Mouse (Mus musculus) gastrocnemius, adult 2 months (tissue): ENCODE data around the gene Qrich2. TPM values are rescaled to one million over a fixed set of nuclear protein-coding genes. Genes with fewer than 3 reads are reported as not detected.

Experiments
- DNase-seq: peaks from one replicate; pipeline ENCODE4 v3.0.0; 2022
- H3K27ac ChIP-seq: fragments of 200-600 bp; 2 replicates; pipeline ENCODE4 v1.8.1; 2022; ENCODE audit warnings: mild to moderate bottlenecking
- H3K4me3 ChIP-seq: fragments of 200-600 bp; 2 replicates; pipeline ENCODE4 v1.8.1; 2022; ENCODE audit warnings: mild to moderate bottlenecking, moderate library complexity
- CTCF ChIP-seq: fragments of 200-600 bp; IDR thresholded peaks from 2 replicates; pipeline ENCODE4 v1.8.1; 2022; ENCODE audit warnings: antibody characterized with exemption, mild to moderate bottlenecking, moderate library complexity
- intact Hi-C: fragments of 180-260 bp; cut with DNase I; formaldehyde crosslinking; loops from one replicate; pipeline ENCODE4 v1.15.1; 2025
- total RNA-seq, 2 experiments: library from RNA; stranded (reverse); gene quantifications; 2 replicates each; pipeline ENCODE4 v1.2.3; 2021

The Qrich2 gene
- total RNA-seq, 2 experiments from 2014 or later: 0.06 TPM; not detected in 1

DNA sequence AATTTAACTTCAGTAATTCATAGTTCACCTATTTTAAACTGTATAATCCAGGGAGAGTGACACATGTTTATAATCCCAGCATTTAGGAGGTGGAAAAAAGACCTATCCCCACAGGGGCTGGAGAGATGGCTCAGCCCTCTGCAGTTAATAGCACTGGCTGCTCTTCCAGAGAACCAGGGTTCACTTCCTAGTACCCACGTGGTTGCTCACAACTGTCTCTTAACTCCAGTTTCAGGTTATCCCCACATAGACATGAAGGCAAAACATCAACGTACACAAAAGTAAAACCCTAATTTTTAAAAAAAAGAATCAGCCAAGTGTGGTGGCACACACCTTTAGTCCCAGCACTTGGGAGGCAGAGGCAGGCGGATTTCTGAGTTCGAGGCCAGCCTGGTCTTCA, 60.4 kb downstream of the Qrich2 start:
- Histone ChIP-seq H3K27ac (no peak overlapping the region), H3K4me3 (no peak overlapping the region)
- intact Hi-C loops: no loop called here
- no peak for DNase-seq
- no peak for TF ChIP-seq CTCF

GRCm38 (mm10) chr11:116400560-116400959, 65.5 kb downstream of the Qrich2 start:
- DNase-seq: no peak
- no peak overlapping the region for H3K27ac ChIP-seq
- H3K4me3 ChIP-seq: no peak overlapping the region
- TF ChIP-seq CTCF: no peak
- intact Hi-C loops: no loop called here

DNA sequence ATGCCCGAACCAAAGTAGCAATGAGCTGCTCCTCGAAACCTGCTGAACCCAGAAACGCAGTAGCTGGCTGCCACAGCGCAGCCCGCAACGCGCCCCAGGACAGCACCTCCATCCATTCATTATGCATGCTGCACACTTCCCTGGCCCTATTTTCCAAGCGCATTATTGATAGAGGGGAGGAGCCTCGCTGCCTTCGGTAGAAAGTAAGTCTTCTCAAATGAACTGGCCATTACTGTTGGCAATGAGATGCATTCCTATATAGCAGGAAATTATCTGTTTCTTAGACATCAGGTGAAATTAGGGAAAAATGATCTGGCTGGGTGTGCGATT, 67.7 kb downstream of the Qrich2 start:
- no peak for DNase-seq
- Histone ChIP-seq H3K4me3 (no peak overlapping the region), H3K27ac (no peak overlapping the region)
- intact Hi-C loops: loop anchor here (5.0 kb wide), 1 partner anchor 34 kb away; the partner anchor contains the start of gene Ubald2
- no peak for TF ChIP-seq CTCF

GRCm38 (mm10) chr11:116397517-116398347, 68.3 kb downstream of the Qrich2 start:
- Histone ChIP-seq H3K27ac (no peak overlapping the region), H3K4me3 (no peak overlapping the region)
- DNase-seq: no peak
- intact Hi-C loops: loop anchor here (5.0 kb wide), 1 partner anchor 35 kb away; the partner anchor contains the start of gene Ubald2
- no peak for TF ChIP-seq CTCF

- intact Hi-C loops: loop anchor here (5.0 kb wide), 1 partner anchor 35 kb away; the partner anchor contains the start of gene Ubald2
- Histone ChIP-seq H3K27ac (no peak overlapping the region), H3K4me3 (no peak overlapping the region)
- no peak for DNase-seq
- no peak for TF ChIP-seq CTCF
Observed at GRCm38 (mm10) chr11:116396934-116397330, 69.1 kb downstream of the Qrich2 start.

DNA sequence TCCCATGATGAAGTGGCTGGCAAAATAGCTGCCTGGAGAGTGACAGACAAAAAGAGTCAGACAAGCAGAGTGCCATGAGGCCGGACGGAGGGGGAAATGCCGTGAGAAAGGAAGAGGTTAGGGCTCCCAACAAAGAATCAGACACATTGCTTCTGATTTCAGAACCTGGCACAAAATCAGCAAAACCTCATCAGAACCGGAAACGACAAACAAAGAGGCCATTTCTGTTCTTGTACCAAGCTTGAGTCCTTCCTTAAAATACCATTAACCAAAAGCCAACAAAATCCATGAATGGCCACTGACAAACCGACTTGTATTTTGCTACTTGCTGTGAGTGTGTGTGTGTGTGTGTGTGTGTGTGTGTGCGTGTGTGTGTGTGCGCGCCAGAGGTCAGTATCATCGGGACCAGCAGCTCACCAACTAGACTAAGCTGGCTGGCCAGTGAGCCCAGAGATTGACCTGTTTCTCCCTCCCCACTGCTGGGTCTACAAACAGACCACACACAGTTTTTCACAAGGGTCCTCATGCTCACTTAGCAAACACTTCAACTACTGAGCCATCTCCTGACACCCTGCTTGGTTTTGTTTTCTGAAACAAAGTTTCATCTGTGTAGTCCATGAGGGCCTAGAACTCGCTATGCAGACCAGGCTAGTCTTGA, 69.6 kb downstream of the Qrich2 start:
- DNase-seq: no peak
- H3K27ac ChIP-seq: peak overlapping the region; percentile 78
- no peak for TF ChIP-seq CTCF
- H3K4me3 ChIP-seq: no peak overlapping the region
- intact Hi-C loops: loop anchor here (5.0 kb wide), 1 partner anchor 36 kb away; the partner anchor contains the start of gene Ubald2

DNA sequence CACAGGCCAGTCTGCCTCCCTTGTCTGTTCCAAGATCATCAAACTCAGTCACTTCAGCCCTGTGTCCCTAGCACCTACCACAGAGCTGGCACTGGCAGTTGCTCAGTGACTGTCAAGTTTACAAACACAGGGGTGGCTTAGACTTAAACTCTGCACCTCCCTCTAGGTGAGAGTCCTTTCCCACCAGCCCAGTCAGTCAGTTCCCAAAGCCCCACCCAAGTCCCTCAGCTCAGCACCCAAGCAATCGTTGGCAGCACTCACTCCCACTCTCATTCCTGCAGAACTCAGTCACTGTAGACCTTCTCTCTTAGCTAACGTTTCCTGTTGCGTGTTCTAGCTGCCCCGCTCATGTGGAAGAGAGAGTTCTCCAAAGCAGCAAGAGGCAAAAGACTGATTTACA, 71.3 kb downstream of the Qrich2 start:
- intact Hi-C loops: loop anchor here (5.0 kb wide), 1 partner anchor 38 kb away; the partner anchor contains the start of gene Ubald2
- peak overlapping the region; percentile 78 for H3K27ac ChIP-seq
- DNase-seq: no peak
- peak overlapping the region; percentile 42 for H3K4me3 ChIP-seq
- no peak for TF ChIP-seq CTCF

Other genes starting within 250 kb of the Qrich2 start
- under 1 TPM in 1 of 2 experiments, not detected in 1; 0.14 TPM for gene Evpl, start 228.2 kb downstream of the Qrich2 start, total RNA-seq
- 10 to 100 TPM; 87.7 to 89.2 TPM for gene Srp68, start 192.0 kb downstream of the Qrich2 start, total RNA-seq
- under 1 TPM in 1 of 2 experiments, not detected in 1; 0.33 TPM for gene Galr2, start 185.3 kb downstream of the Qrich2 start, total RNA-seq
- gene Exoc7, start 159.0 kb downstream of the Qrich2 start, total RNA-seq: 100 to 1,000 TPM in 1 of 2 experiments, 10 to 100 TPM in 1; 74.1 to 106 TPM
- gene Foxj1, start 130.8 kb downstream of the Qrich2 start, total RNA-seq: under 1 TPM in 1 of 2 experiments, not detected in 1; 0.14 TPM
- gene Rnf157, start 53.2 kb downstream of the Qrich2 start, total RNA-seq: 10 to 100 TPM; 24.3 to 32.0 TPM
- gene Ubald2, start 32.1 kb downstream of the Qrich2 start, total RNA-seq: 10 to 100 TPM; 38.7 to 50.9 TPM
- 10 to 100 TPM; 14.2 to 15.1 TPM for gene Prpsap1, start 28.0 kb upstream of the Qrich2 start, total RNA-seq
- 1 to 10 TPM in 1 of 2 experiments, under 1 TPM in 1; 0.36 to 1.7 TPM for gene Sphk1, start 64.7 kb upstream of the Qrich2 start, total RNA-seq
- 10 to 100 TPM; 19.4 to 22.9 TPM for gene Ube2o, start 115.2 kb upstream of the Qrich2 start, total RNA-seq
- not detected for gene Aanat, start 120.2 kb upstream of the Qrich2 start, total RNA-seq
- gene Rhbdf2, start 160.8 kb upstream of the Qrich2 start, total RNA-seq: 10 to 100 TPM; 11.6 to 14.4 TPM
- gene Prcd, start 187.3 kb upstream of the Qrich2 start, total RNA-seq: 1 to 10 TPM in 1 of 2 experiments, not detected in 1; 1.0 TPM
- 10 to 100 TPM in 1 of 2 experiments, 1 to 10 TPM in 1; 9.6 to 14.7 TPM for gene Cygb, start 188.1 kb upstream of the Qrich2 start, total RNA-seq